Mouse (Mus musculus): ENCODE measurements around the gene Raly.

Raly gene

DNA sequence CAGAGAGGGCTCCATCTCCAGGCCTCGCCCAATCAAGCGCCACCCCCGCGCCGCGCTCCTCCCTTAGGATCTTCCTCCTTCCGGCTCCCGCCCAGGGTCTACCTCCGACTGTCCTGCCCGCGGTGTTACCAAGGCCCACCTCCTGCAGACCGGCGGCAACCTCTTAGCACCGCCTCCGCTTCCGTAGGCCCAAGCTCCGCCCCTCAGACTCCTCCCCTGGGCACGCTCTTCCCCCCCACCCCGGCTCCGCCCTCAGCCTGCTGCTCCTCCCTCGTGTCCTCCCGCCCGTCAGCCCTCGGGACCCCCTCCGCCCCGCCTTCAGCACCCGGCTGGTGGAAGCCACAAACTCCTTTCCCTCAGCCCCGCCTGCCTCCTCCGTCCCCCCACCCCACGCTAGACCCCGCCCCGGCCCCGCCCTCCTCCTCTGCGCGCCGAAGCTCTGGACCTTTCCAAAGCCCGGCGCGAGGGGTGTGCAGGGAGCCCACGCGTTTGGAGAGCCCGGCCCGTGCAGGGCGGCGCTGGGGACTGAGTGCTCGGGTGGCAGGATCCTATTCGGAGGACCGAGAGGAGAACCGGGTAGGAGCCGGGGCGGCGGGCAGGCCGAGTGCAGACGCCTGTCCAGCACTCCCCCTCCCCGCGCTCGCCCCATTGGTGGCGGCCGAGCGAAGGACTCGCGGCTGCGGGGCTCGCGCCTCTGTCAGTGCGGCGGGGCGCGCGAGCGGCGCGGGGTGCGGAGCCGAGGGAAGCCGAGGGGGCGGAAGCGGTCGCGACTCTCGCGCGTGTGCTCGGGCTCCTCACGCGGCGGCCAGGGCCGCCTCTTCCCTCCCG lies at the start of gene Raly, which contains the start of gene a:
Gene Raly, plus strand, starts transcription at position 441 of the 828 bp plus-strand sequence.
Gene a, plus strand, starts transcription at position 747 of the 828 bp plus-strand sequence.
- peak; percentile 96 for DNase-seq (ENCODE audit: low spot score)

- DNase-seq (ENCODE audit: low spot score): no peak
Measured at GRCm38 (mm10) chr2:154742911-154743819, 47.7 kb upstream of the Raly start.

- DNase-seq (ENCODE audit: low spot score): no peak
Measured at GRCm38 (mm10) chr2:154743915-154744314, 47.0 kb upstream of the Raly start.

DNA sequence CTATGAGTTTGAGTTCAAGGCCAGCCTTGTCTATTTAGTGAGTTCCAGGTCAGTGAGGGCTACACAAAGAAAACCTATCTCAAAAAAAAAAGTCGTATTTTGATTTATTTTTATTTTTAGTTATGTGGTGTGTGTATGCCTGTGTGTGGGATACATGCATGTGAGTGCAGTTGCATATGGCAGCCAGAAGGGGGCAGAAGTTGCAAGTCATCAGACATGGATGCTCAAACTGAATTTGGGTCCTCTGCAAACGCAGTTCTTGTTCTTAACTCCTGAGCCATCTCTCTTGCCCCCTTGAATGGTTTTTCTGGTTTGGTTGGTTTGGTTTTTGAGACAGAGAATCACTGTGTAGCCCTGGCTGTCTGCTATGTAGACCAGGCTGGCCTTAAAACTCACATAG lies 42.5 kb upstream of the Raly start:
- no peak for DNase-seq (ENCODE audit: low spot score)

- DNase-seq (ENCODE audit: low spot score): peak; percentile 10
Measured at GRCm38 (mm10) chr2:154749046-154750036, 41.6 kb upstream of the Raly start.

DNA sequence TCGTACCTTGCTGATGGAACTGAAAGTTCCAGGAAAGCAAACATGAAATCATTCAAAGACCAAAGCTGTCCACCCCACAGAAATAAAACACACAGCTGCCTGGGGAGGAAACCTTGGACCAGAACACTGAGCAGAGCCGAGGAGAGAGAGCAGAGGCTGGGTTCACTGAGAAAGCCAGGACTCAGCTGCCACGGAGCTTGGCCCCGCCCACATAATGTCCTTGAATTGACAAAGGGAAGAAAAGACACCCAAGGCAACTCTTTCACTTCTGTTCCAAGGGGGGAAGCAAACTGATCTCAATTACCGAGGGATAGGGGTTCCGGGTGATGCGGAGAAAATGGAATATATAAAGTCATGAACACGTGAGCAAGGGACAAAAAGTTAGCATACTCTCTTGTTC lies 39.0 kb upstream of the Raly start:
- DNase-seq (ENCODE audit: low spot score): no peak

DNA sequence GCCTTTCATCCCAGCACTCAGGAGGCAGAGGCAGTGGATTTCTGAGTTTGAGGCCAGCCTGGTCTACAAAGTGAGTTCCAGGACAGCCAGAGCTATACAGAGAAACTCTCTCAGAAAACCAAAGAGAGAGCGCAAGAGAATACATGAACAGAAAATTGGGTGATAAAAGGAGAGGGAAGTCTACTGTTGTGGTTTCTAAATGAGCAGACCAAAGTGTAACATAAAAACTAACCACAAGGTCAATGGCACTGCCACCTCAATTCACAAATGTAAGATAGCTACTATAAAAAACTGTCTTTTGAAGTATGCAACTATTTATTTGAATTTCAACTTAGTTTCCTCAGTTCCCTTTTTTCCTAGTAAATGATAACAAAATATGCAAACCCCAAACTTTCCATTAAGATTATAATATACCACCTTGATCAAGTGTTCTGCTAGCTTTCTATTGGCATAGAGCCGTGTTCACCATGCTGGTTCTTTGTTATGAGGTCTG lies 36.8 kb upstream of the Raly start:
- DNase-seq (ENCODE audit: low spot score): no peak

- no peak for DNase-seq (ENCODE audit: low spot score)
Measured at GRCm38 (mm10) chr2:154755791-154756190, 35.1 kb upstream of the Raly start.

GRCm38 (mm10) chr2:154757691-154758090 lies 33.2 kb upstream of the Raly start:
- DNase-seq (ENCODE audit: low spot score): no peak

DNA sequence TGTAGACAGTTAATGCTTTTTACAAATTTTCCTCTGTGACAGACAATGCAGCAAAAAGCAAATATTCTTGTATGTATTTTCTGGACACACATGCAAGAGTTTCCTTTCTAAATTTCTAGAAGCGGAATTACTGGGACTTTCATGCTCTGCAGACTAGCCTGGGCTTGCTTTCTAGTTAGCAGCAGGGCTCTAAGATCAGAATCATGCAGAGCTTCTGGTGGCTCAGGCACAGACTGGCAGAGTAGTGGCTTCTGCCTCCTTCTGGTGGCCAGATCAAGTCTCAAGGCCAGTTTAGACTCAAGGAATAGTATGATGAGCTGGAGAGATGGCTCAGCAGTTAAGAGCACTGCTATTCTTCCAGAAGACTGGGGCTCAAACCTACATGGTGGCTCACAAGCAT lies 32.4 kb upstream of the Raly start:
- DNase-seq (ENCODE audit: low spot score): no peak

GRCm38 (mm10) chr2:154763226-154763625 lies 27.7 kb upstream of the Raly start:
- no peak for DNase-seq (ENCODE audit: low spot score)

GRCm38 (mm10) chr2:154764828-154765497 lies 25.9 kb upstream of the Raly start:
- DNase-seq (ENCODE audit: low spot score): no peak

DNA sequence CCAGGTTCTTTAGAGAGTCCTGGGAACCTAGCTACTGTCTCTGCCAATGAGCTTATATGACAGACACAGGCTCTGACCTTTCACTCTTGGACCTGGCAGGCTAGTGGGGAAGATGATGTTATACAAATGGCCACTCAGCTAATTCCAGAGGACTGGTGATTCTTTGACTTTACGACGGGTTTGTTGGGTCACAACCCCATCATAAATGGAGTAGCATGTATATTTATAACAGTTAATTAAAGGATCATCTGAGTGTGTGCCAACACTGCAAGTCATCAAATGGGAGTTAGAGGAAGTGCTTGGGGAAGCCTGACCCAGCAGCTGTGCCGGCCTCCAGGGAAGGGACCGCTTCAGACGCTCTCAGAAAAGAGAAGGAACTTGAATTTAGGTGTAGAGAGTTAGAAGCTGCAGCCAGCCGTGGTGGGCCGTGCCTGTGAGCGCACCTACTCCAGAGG lies 25.3 kb upstream of the Raly start:
- no peak for DNase-seq (ENCODE audit: low spot score)

GRCm38 (mm10) chr2:154767051-154767450 lies 23.8 kb upstream of the Raly start:
- no peak for DNase-seq (ENCODE audit: low spot score)

DNA sequence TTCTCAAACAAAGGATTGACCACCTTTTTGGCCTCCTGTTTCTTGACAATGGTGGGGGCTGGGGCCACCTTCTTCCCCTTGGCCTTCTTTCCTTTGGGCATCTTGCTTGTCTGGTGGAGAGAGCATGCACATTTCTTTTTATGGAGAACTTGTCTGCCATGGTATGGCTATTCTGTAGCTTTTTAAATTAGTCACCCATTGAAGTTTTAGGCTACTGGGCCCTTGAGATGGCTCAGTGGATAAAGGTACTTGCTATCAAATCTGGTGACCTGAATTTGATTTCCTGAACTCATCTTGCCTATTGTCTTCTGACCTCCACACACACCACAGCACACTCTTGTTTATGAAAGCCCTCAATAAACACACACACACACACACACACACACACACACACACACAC lies 21.0 kb upstream of the Raly start, which contains the start of gene Gm14214:
Gene Gm14214, minus strand, starts transcription at position 101 of the 400 bp plus-strand sequence.
- DNase-seq (ENCODE audit: low spot score): no peak

- DNase-seq (ENCODE audit: low spot score): no peak
Measured at GRCm38 (mm10) chr2:154771604-154772003, 19.3 kb upstream of the Raly start.

DNA sequence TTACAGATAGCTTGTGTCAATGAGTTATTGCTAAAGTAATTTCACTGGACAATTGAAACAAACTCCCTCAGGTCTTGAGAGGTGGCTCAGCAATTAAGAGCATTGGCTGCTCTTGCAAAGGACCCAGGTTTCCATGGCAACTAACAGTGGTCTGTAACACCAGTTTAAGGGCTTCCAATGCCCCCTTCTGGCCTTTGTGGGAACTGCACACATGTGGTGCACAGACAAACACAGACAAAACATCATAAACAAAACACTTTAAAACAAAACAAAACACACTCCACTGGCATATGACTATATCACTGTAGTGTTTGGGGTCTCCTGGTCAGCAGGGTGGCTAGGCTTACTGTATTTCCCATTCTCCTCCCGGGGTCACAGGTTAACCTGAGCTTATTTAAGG lies 16.9 kb upstream of the Raly start:
- DNase-seq (ENCODE audit: low spot score): no peak

DNA sequence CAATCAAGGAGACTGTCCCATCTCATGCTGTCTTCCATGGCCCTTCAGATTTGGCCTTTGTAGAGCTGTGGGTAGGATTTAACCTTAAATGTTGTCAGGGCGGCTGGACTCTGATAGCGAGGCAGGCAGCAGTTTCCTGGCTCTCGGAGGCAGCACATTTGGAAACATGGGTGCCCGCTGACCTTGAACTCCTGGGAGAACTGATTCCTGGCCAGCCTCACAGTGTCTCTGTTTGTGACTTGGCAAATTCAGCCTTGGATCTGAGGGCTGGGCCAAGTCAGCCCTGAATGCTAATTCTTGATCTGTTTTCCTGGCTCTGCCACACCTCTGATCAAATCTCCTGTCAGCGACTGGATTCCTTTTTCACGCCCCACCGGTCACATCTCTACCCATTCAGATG lies 14.4 kb upstream of the Raly start:
- no peak for DNase-seq (ENCODE audit: low spot score)

- no peak for DNase-seq (ENCODE audit: low spot score)
Measured at GRCm38 (mm10) chr2:154779648-154780047, 11.2 kb upstream of the Raly start.

- DNase-seq (ENCODE audit: low spot score): no peak
Measured at GRCm38 (mm10) chr2:154782361-154782760, 8.5 kb upstream of the Raly start.
